Mouse (Mus musculus) CH12.LX (cell line): Measurements from ENCODE around the gene Ctdspl. TPM values are rescaled to one million over a fixed set of nuclear protein-coding genes. Genes with fewer than 3 reads are reported as not detected.

Experiments used
- DNase-seq: peaks from one replicate; pipeline ENCODE4 v3.0.0-alpha.2; 2013; ENCODE audit errors: extremely low read depth
- H3K27ac ChIP-seq: 2 replicates; pipeline ENCODE4 v1.5.1; 2012; ENCODE audit warnings: low read depth, mild to moderate bottlenecking, control low read depth, moderate library complexity; ENCODE audit not compliant: insufficient read depth
- H3K27me3 ChIP-seq: replicated peaks from 2 replicates; pipeline ENCODE3; 2012; ENCODE audit warnings: inconsistent platforms
- H3K36me3 ChIP-seq, 2 experiments: replicated peaks in 1 of 2; 2 replicates each; pipeline versions ENCODE3 to v1.6.1; 2012; ENCODE audit warnings: inconsistent platforms in 1 of 2, low read length in 1 of 2, mild to moderate bottlenecking in 1 of 2, mixed read lengths in 1 of 2, moderate library complexity in 1 of 2; ENCODE audit not compliant: control insufficient read depth in 1 of 2, insufficient read depth in 1 of 2
- H3K4me1 ChIP-seq, 2 experiments: 2 replicates each; pipeline ENCODE4 v1.6.1; 2012; ENCODE audit warnings: inconsistent platforms in 1 of 2, moderate library complexity in 1 of 2; ENCODE audit not compliant: insufficient read depth in 2 of 2, control insufficient read depth in 1 of 2
- H3K4me2 ChIP-seq: 2 replicates; pipeline ENCODE4 v1.6.1; 2012; ENCODE audit warnings: low read depth, mild to moderate bottlenecking, control low read depth; ENCODE audit not compliant: poor library complexity, insufficient read depth, severe bottlenecking
- H3K4me3 ChIP-seq, 3 experiments: fragments of 150-350 bp in 1 of 3; sonication (generic) in 1 of 3; replicated peaks in 1 of 3; 2 replicates each; pipeline versions ENCODE3 to v1.5.1; 2011 to 2012; ENCODE audit warnings: low read depth in 2 of 3, low read length in 2 of 3, mild to moderate bottlenecking in 2 of 3, moderate library complexity in 2 of 3, control low read depth in 1 of 3, improper control_type of control experiment in 1 of 3, inconsistent platforms in 1 of 3, mixed read lengths in 1 of 3; ENCODE audit not compliant: poor library complexity in 1 of 3
- H3K79me2 ChIP-seq: replicated peaks from 2 replicates; pipeline ENCODE4 v1.6.1; 2012; ENCODE audit warnings: mild to moderate bottlenecking, moderate library complexity; ENCODE audit not compliant: control insufficient read depth, poor library complexity, insufficient read depth, severe bottlenecking; ENCODE audit errors: extremely low read depth
- H3K9ac ChIP-seq: 2 replicates; pipeline ENCODE4 v1.6.1; 2012; ENCODE audit warnings: low read depth, mild to moderate bottlenecking, control low read depth, moderate library complexity; ENCODE audit not compliant: insufficient read depth
- H3K9me3 ChIP-seq: replicated peaks from 2 replicates; pipeline ENCODE3; 2012; ENCODE audit warnings: low read length, inconsistent platforms, mixed read lengths
- CTCF ChIP-seq, 2 experiments: IDR thresholded peaks in 1 of 2; conservative IDR thresholded peaks in 1 of 2; 2 replicates each; pipeline ENCODE4 v1.5.1; 2011 to 2012; ENCODE audit warnings: low read depth in 2 of 2, low read length in 2 of 2, improper control_type of control experiment in 1 of 2, inconsistent platforms in 1 of 2, mild to moderate bottlenecking in 1 of 2, moderate library complexity in 1 of 2
- HCFC1 ChIP-seq: IDR thresholded peaks from 2 replicates; pipeline ENCODE4 v1.6.1; 2012; ENCODE audit warnings: low read depth, mild to moderate bottlenecking, inconsistent platforms, low read length, improper control_type of control experiment
- IRF4 ChIP-seq: IDR thresholded peaks from 2 replicates; pipeline ENCODE4 v1.6.1; 2014; ENCODE audit warnings: low read depth, mild to moderate bottlenecking, inconsistent platforms, low read length, improper control_type of control experiment
- JUN ChIP-seq: IDR thresholded peaks from 2 replicates; pipeline ENCODE4 v1.6.1; 2011; ENCODE audit warnings: low read depth, mild to moderate bottlenecking, low read length, improper control_type of control experiment, moderate library complexity; ENCODE audit not compliant: insufficient read depth
- JUND ChIP-seq: conservative IDR thresholded peaks from 2 replicates; pipeline ENCODE4 v1.6.1; 2011; ENCODE audit warnings: low read depth, low read length, improper control_type of control experiment
- MAFK ChIP-seq: IDR thresholded peaks from 2 replicates; pipeline ENCODE4 v1.6.1; 2011; ENCODE audit warnings: low read length, improper control_type of control experiment; ENCODE audit not compliant: insufficient replicate concordance
- MEF2A ChIP-seq: IDR thresholded peaks from 2 replicates; pipeline ENCODE4 v1.6.1; 2014; ENCODE audit warnings: low read depth, mild to moderate bottlenecking, inconsistent platforms, low read length, improper control_type of control experiment, borderline replicate concordance
- MXI1 ChIP-seq: IDR thresholded peaks from 2 replicates; pipeline ENCODE4 v1.6.1; 2011; ENCODE audit warnings: mild to moderate bottlenecking, low read depth, low read length, improper control_type of control experiment
- NELFE ChIP-seq: IDR thresholded peaks from 2 replicates; pipeline ENCODE4 v1.6.1; 2011; ENCODE audit warnings: low read depth, low read length, improper control_type of control experiment
- NRF1 ChIP-seq: IDR thresholded peaks from 2 replicates; pipeline ENCODE4 v1.6.1; 2014; ENCODE audit warnings: low read depth, mild to moderate bottlenecking, inconsistent platforms, low read length, improper control_type of control experiment, moderate library complexity
- POLR2A ChIP-seq: IDR thresholded peaks from 2 replicates; pipeline ENCODE4 v1.6.1; 2011; ENCODE audit warnings: low read depth, mild to moderate bottlenecking, improper control_type of control experiment, low read length
- SIN3A ChIP-seq: IDR thresholded peaks from 2 replicates; pipeline ENCODE4 v1.6.1; 2012; ENCODE audit warnings: low read length, improper control_type of control experiment, inconsistent platforms
- SMC3 ChIP-seq: IDR thresholded peaks from 2 replicates; pipeline ENCODE4 v1.6.1; 2011; ENCODE audit warnings: low read depth, low read length, improper control_type of control experiment
- TCF12 ChIP-seq: IDR thresholded peaks from 2 replicates; pipeline ENCODE4 v1.6.1; 2014; ENCODE audit warnings: low read depth, mild to moderate bottlenecking, inconsistent platforms, low read length, improper control_type of control experiment
- UBTF ChIP-seq: IDR thresholded peaks from 2 replicates; pipeline ENCODE4 v1.6.1; 2012; ENCODE audit warnings: low read depth, mild to moderate bottlenecking, inconsistent platforms, low read length, improper control_type of control experiment, moderate library complexity
- USF2 ChIP-seq: conservative IDR thresholded peaks from 2 replicates; pipeline ENCODE4 v1.6.1; 2011; ENCODE audit warnings: low read depth, low read length, improper control_type of control experiment
- dilution Hi-C: fragments of 300-500 bp; cut with MboI; formaldehyde crosslinking; loops from 2 replicates; pipeline ENCODE4 v1.14.3; 2020; ENCODE audit warnings: low sequenced_read_pairs; ENCODE audit not compliant: extremely low pct_unique_long_range_greater_than_20kb, extremely low pct_ligation_motif_present
- in situ Hi-C: fragments of 300-500 bp; cut with MboI; formaldehyde crosslinking; loops from 3 replicates; pipeline ENCODE4 v1.14.3; 2019; ENCODE audit warnings: low sequenced_read_pairs, low pct_ligation_motif_present, low pct_unique_long_range_greater_than_20kb, mixed read lengths
- polyA plus RNA-seq: library from polyadenylated mRNA; unstranded; fragments of >175 nt; gene quantifications from 2 replicates; pipeline ENCODE4 v1.2.1, GENCODE M21; 2012; ENCODE audit warnings: low read depth; ENCODE audit not compliant: insufficient read length
- total RNA-seq, 2 experiments: library from RNA; depleted of rRNA; stranded (reverse); fragments of 300-350 nt in 1 of 2; fragments of >200 nt in 1 of 2; gene quantifications; 2 replicates each; pipeline ENCODE4 v1.2.3; 2012 to 2014

The Ctdspl gene
- total and polyA plus RNA-seq, 3 experiments = not detected

- in situ Hi-C loops = no loop called here
- peaks cover 3% of the 10 kb centered on the region for H3K9me3 ChIP-seq
- no peak overlapping the region for H3K4me2 ChIP-seq
- no peaks in the 10 kb centered on the region for H3K36me3 ChIP-seq
- H3K9ac ChIP-seq = no peak overlapping the region
- H3K27ac ChIP-seq = no peak overlapping the region
- peaks cover 89% of the 10 kb centered on the region for H3K27me3 ChIP-seq
- no peaks in the 10 kb centered on the region for H3K79me2 ChIP-seq
- no peaks in the 10 kb centered on the region for H3K4me1 ChIP-seq
- TF ChIP-seq UBTF = no peak
- TF ChIP-seq TCF12 = no peak
- no peak for TF ChIP-seq CTCF (conservative IDR thresholded peaks at IDR 0.05 in 1 of 2, IDR thresholded peaks at IDR 0.05 in 1 of 2; ENCODE audit: low read depth in 2 of 2, low read length in 2 of 2)
- H3K4me3 ChIP-seq = no peak overlapping the region
- no peak for DNase-seq
- dilution Hi-C loops = no loop called here
Measured at GRCm38 (mm10) chr9:119035836-119036235, 109.6 kb downstream of the Ctdspl start.

GRCm38 (mm10) chr9:119037076-119037730, 111.0 kb downstream of the Ctdspl start:
- no peaks in the 10 kb centered on the region for H3K79me2 ChIP-seq
- H3K4me3 ChIP-seq = no peak overlapping the region
- no peaks in the 10 kb centered on the region for H3K36me3 ChIP-seq
- no peak overlapping the region for H3K4me2 ChIP-seq
- H3K4me1 ChIP-seq = no peaks in the 10 kb centered on the region
- H3K9me3 ChIP-seq = peaks cover 3% of the 10 kb centered on the region
- peaks cover 88% of the 10 kb centered on the region for H3K27me3 ChIP-seq
- H3K27ac ChIP-seq = no peak overlapping the region
- dilution Hi-C loops (no loop called here), in situ Hi-C loops (no loop called here)
- no peak for TF ChIP-seq SMC3
- no peak for TF ChIP-seq TCF12
- TF ChIP-seq MXI1 = no peak
- no peak for DNase-seq
- H3K9ac ChIP-seq = no peak overlapping the region

GRCm38 (mm10) chr9:119038574-119038973, 112.3 kb downstream of the Ctdspl start:
- TF ChIP-seq MAFK = no peak
- no peak for TF ChIP-seq USF2
- TF ChIP-seq JUN = no peak
- no peak for TF ChIP-seq HCFC1
- TF ChIP-seq CTCF (conservative IDR thresholded peaks at IDR 0.05 in 1 of 2, IDR thresholded peaks at IDR 0.05 in 1 of 2; ENCODE audit: low read depth in 2 of 2, low read length in 2 of 2) = no peak
- no peak for TF ChIP-seq POLR2A
- TF ChIP-seq NRF1 = no peak
- no peak for TF ChIP-seq SIN3A
- TF ChIP-seq TCF12 = no peak
- no peak for TF ChIP-seq NELFE
- no peak for TF ChIP-seq JUND
- TF ChIP-seq MEF2A = no peak
- no peak for TF ChIP-seq IRF4
- no peaks in the 10 kb centered on the region for H3K4me1 ChIP-seq
- H3K4me2 ChIP-seq = no peak overlapping the region
- H3K9ac ChIP-seq = no peak overlapping the region
- no peaks in the 10 kb centered on the region for H3K79me2 ChIP-seq
- in situ Hi-C loops = no loop called here
- no peaks in the 10 kb centered on the region for H3K36me3 ChIP-seq
- peaks cover 3% of the 10 kb centered on the region for H3K9me3 ChIP-seq
- H3K27ac ChIP-seq = no peak overlapping the region
- dilution Hi-C loops = no loop called here
- H3K27me3 ChIP-seq = peaks cover 85% of the 10 kb centered on the region
- no peak overlapping the region for H3K4me3 ChIP-seq
- DNase-seq = no peak
